Mouse (Mus musculus): Measurements from ENCODE around the gene 4930562C15Rik.
A peak's percentile ranks its signal among the peaks of the same experiment; 100 is the strongest.

DNA sequence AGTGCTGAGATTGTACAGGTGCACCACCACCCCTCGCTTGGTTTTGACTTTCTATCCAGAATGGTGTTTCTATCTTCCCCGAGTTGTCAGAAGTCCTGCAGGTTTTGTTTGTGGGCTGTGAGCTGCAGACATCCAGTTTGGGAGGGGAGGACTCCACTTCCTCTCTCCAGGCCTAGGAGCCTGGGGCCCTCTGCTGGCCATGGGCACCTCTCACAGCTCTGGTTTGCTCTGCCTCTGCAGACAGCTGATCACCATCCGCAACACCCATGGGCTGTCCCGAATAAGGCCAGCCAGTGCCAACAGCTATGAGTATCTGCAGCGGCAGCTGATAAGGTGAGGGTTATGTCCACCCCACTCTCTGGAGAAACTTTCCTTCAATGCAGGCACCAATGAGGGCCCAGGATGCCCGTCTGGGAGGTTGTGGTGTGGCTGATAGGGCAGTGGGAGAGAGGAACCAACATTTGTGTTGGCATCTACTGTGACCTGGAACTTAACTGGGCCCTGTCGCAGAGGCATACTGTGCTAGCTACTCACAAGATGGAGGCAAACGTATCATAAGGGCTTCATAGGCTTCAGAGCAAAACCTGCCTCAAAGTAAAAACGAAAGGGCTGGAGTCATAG is 27.8 kb downstream of the 4930562C15Rik start:
- TF ChIP-seq CTCF (IDR thresholded peaks at IDR 0.05; ENCODE audit: control insufficient read depth, insufficient read depth, insufficient read length) (peak; percentile 91), USF1 (IDR thresholded peaks at IDR 0.05; ENCODE audit: low read depth) (no peak), CEBPB (IDR thresholded peaks at IDR 0.05; ENCODE audit: low read depth) (no peak), MYOG (IDR thresholded peaks at IDR 0.05; ENCODE audit: control insufficient read depth, extremely low read depth, insufficient read length) (no peak), MAX (IDR thresholded peaks at IDR 0.05) (no peak)

Measured in C2C12 (cell line).